Mouse (Mus musculus) A20 (cell line): ENCODE results near the gene Begain.

Experiments used
- DNase-seq: peaks from one replicate; pipeline ENCODE4 v3.0.0-alpha.2; 2011; ENCODE audit warnings: low read depth, low spot score

The Begain gene

GRCm38 (mm10) chr12:109053020-109053806 is 14.8 kb downstream of the Begain start:
- DNase-seq: no peak

GRCm38 (mm10) chr12:109049949-109050348 is 18.1 kb downstream of the Begain start:
- no peak for DNase-seq

- no peak for DNase-seq
Measured at GRCm38 (mm10) chr12:109045581-109045980, 22.4 kb downstream of the Begain start.

DNA sequence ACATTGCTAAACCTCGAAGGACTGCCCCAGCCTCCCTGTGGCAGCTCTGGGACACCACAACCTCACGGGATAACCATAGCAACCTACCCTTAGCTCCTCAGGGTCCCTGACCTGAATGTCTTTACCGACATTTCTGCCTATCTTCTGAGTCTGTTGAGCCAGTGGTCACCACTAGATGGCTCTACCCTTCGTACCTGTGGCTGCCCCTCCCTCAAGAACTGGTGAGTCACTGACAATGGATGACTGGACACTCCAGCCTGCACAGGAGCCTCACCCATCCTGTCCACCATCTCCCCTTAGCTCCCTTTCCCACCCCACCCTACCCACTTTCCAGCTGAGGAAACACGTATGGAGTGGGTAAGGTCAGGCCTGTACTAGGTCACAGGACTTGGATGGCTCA is 23.5 kb downstream of the Begain start:
- DNase-seq: peak; percentile 46

GRCm38 (mm10) chr12:109039311-109039710 is 28.7 kb downstream of the Begain start:
- no peak for DNase-seq

DNA sequence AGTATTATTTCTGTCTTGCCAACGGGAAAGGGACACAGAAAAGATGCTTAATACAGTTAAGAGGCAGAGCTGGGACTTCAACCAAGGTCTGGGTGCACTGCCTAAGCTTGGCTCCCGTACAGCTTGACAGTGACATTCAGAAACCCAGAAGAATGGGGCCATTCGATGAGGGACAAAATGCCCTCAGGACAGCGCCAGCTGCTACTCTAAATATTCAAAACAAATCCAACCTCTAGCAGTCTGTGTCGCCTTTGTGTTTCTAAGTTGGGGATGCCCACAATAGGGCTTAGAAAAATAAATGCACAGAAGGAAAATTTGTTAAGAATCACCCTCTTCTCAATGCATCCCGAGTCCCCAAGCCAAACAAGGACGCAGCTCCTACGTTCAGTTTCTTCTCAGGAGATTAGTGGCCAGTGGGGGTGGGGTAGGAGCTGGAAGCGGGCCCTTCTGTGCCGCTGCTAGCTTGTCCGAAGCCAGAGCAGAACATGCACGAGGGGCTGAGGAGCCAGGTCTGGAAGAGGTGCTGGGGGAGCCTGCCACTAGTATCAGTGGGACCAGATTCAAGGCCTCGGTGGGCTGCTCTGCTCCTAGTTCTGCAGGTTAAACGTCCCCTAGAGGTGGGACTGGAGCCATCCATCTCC is 29.7 kb downstream of the Begain start:
- no peak for DNase-seq

DNA sequence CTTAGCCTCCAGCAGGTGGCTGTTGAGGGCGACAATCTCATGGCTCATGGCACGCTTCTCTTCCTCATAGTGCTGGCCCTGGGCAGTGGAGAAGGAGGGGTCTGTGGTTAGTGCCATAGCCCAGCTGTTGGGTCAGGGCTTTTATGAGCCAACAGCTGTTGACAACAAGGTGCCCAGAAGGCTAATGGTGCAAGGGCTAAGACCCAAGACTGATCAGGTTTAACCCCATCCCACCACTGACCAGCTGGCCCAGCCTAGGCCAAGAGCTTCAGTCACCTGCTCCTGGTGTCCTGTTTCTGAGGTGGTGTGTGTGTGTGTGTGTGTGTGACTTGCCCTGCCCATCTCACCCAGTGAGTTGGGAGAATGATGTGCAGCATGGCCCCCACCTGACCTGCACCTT is 31.0 kb downstream of the Begain start:
- no peak for DNase-seq

- peak; percentile 26 for DNase-seq
Measured at GRCm38 (mm10) chr12:109023780-109024179, 44.2 kb downstream of the Begain start.

- no peak for DNase-seq
Measured at GRCm38 (mm10) chr12:109022966-109023365, 45.1 kb downstream of the Begain start.

DNA sequence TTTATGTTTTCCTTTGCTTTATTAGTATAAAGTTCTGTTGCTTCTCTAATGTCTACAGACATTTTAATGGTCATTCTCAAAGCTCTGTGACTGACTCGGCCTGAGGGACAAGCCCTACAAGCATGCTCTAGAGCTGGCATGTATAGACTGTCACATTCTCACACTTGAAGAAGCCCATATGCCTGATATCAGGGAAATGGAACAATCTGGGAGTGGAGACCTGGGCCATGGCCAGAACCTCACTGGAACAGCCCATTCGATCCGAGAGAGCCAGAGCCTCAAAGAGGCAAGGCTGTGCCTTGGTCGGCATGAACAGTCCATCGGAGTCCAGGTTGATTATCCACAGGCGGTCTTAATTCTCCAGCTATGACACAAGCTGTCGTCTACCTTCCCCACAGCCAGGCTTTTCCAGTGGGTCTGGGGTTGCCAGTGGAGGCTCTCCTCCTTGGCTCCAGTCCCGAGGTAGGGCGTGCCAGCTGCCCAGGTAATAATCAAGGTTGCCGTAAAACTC is 45.8 kb downstream of the Begain start:
- DNase-seq: no peak

- no peak for DNase-seq
Measured at GRCm38 (mm10) chr12:109010070-109010649, 57.9 kb downstream of the Begain start.

- peak; percentile 53 for DNase-seq
Measured at GRCm38 (mm10) chr12:109002978-109003377, 65.0 kb downstream of the Begain start.

GRCm38 (mm10) chr12:108997249-108997648 is 70.8 kb downstream of the Begain start:
- DNase-seq: no peak

GRCm38 (mm10) chr12:108995976-108996636 is 71.9 kb downstream of the Begain start:
- DNase-seq: no peak

GRCm38 (mm10) chr12:108994436-108995031 is 73.5 kb downstream of the Begain start:
- peak; percentile 82 for DNase-seq

- DNase-seq: no peak
Measured at GRCm38 (mm10) chr12:108993046-108993445, 75.0 kb downstream of the Begain start.

DNA sequence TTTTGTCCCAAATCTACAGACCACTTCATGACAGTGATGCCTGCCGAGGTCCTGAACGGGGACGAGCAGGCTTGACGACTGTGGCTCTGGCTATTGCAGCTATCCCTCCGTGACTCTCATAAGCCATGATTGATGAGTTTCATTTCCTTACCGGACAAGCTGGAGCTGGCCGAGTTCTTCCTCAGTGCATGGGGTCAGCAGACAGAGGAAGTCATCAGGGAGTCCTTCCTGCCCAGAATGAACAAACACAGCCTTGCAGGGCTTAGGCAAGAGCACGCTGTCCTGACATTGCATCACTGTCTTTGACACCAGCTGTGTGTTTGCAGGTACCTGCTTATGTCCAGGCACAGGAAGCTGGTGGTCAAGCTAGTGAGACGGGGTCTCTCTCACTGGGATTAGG is 77.6 kb downstream of the Begain start:
- DNase-seq: peak; percentile 41

DNA sequence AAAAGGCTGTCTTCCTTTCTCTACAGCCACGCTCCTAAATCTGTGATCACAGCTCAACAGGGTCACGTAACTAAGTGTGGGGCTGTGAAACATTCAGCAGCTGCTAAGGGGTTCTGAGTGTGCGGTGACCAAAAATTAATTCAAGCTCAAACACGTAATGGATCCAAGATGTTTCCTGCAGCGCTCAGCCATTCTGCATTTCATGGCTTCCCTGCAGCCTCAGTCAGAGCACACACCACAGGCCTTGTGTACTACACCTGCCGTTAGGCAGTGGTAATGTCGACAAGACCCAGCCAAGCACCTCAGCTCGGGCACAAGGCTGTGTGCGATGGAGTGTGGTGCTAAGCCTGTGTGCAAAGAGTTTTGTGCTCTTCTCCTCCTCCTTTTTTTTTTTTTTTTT is 80.6 kb downstream of the Begain start:
- DNase-seq: no peak

GRCm38 (mm10) chr12:108985025-108985424 is 83.0 kb downstream of the Begain start:
- DNase-seq: no peak

DNA sequence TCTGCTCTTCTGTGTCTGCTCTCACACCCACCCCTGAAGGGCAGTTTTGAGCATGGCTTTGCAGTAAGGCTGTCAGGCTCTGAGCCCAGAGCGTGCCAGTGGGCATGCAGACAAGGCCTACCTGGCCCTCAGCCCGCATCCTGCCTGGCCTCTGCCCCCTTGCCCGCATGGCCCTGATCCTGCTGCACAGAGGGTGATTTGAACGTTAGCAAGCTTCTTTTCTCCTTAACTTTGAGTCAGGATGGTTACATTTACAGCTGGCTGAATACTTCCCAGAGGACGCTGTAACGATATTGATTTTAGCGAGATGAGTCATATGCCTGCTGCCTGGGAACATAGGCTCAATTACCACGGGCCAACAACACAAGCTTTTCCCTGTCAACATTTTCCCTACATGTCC is 83.5 kb downstream of the Begain start:
- DNase-seq: no peak

DNA sequence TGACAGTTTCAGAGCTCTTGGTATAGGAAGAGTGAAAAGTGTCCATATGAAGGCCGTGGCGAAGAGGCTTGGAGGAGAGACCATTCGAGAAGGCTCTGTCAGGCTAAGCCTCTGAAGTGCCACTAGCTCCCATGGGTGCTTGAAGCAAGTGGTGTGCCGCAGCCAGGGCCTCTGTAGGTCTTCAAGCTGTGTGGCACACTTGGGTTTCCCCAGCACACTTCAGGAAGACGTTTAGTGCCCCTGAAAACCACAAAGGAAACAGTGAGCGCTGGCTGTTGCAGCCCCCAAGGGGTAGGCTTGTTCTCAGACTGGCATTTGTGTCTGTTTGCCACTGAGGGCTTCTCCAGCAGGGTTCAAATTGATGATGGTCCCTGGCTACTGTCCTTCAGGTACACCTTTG is 84.5 kb downstream of the Begain start:
- no peak for DNase-seq

GRCm38 (mm10) chr12:108982684-108982960 is 85.4 kb downstream of the Begain start:
- no peak for DNase-seq
